Mouse (Mus musculus) liver, embryonic 14 days (tissue): Measurements from ENCODE around the gene Ms4a14. TPM values are rescaled to one million over a fixed set of nuclear protein-coding genes. Genes with fewer than 3 reads are reported as not detected.

Experiments used
- polyA plus RNA-seq: library from polyadenylated mRNA; depleted of rRNA; stranded (reverse); fragments of >200 nt; gene quantifications from 2 replicates; pipeline ENCODE4 v1.2.3, GENCODE M21; 2012; rRNA removed

The Ms4a14 gene
- polyA plus RNA-seq: 0.02 and 0.03 TPM in 2 replicates

GRCm38 (mm10) chr19:11314354-11314753 is at the start of gene Ms4a14:
Gene Ms4a14, minus strand, starts transcription at chr19:11314454.

GRCm38 (mm10) chr19:11335932-11336331 is 21.7 kb upstream of the Ms4a14 start, which contains the start of gene Ms4a7:
Gene Ms4a7, minus strand, starts transcription at chr19:11336146.

GRCm38 (mm10) chr19:11283773-11284172 is 30.5 kb downstream of the Ms4a14 start, which contains the start of gene Ms4a5:
Gene Ms4a5, minus strand, starts transcription at chr19:11283873.

GRCm38 (mm10) chr19:11266052-11266845 is 48.0 kb downstream of the Ms4a14 start, which contains the start of gene Ms4a1:
Gene Ms4a1, minus strand, starts transcription at chr19:11266241.

Other genes with a start within 250 kb of the Ms4a14 start
- 0.03 and 0.12 TPM in 2 replicates for gene Ms4a8a, start 233.4 kb downstream of the Ms4a14 start, polyA plus RNA-seq
- not detected in 2 replicates for gene 1700017D01Rik, start 183.6 kb downstream of the Ms4a14 start, polyA plus RNA-seq
- not detected in 2 replicates for gene 1700025F22Rik, start 149.1 kb downstream of the Ms4a14 start, polyA plus RNA-seq
- not detected in 2 replicates for gene Ms4a13, start 117.7 kb downstream of the Ms4a14 start, polyA plus RNA-seq
- not detected in 2 replicates for gene Ms4a12, start 82.0 kb downstream of the Ms4a14 start, polyA plus RNA-seq
- gene Ms4a1, start 48.2 kb downstream of the Ms4a14 start, polyA plus RNA-seq: 0.01 TPM in 1 of 2 replicates, not detected in the other
- gene Ms4a5, start 30.6 kb downstream of the Ms4a14 start, polyA plus RNA-seq: not detected in 2 replicates
- 0.51 and 0.99 TPM in 2 replicates for gene Ms4a7, start 21.7 kb upstream of the Ms4a14 start, polyA plus RNA-seq
- gene Ms4a4a, start 61.1 kb upstream of the Ms4a14 start, polyA plus RNA-seq: 0.26 and 0.45 TPM in 2 replicates
- 0.43 and 0.91 TPM in 2 replicates for gene Ms4a4c, start 90.3 kb upstream of the Ms4a14 start, polyA plus RNA-seq
- 0.23 TPM in 2 replicates for gene Ms4a4b, start 129.1 kb upstream of the Ms4a14 start, polyA plus RNA-seq
- 4.0 and 5.7 TPM in 2 replicates for gene Ms4a6c, start 154.9 kb upstream of the Ms4a14 start, polyA plus RNA-seq
- gene Gm8369, start 171.5 kb upstream of the Ms4a14 start, polyA plus RNA-seq: 0.07 and 0.09 TPM in 2 replicates
- 1.1 and 1.7 TPM in 2 replicates for gene Ms4a6b, start 202.1 kb upstream of the Ms4a14 start, polyA plus RNA-seq
- gene Ms4a4d, start 222.3 kb upstream of the Ms4a14 start, polyA plus RNA-seq: 0.08 and 0.09 TPM in 2 replicates